Mouse (Mus musculus) spleen, postnatal 4 days (tissue): ENCODE data around the gene Taf1b.

Source experiments
- DNase-seq, 2 experiments: peaks; one replicate each; pipeline ENCODE4 v3.0.0; 2022; ENCODE audit warnings: low spot score in 2 of 2

The Taf1b gene

DNA sequence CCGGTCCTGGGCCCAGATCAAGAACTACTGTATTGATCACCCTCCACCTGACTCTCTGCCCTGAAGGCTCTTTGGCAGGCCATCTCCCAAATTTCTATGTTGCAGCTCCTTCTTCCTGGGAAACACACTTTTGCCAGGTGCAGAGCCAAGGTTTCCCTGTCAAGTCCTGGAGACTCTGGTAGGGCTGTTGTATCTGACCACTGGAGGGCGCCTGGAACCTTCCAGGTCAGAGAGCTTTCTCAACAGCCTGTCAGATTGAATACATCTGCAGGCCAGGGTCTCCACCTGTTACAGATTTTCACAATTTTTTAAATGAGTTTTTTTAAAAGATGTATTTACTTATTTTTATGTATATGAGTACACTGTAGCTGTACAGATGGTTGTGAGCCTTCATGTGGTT lies 105.1 kb downstream of the Taf1b start:
- DNase-seq: peak; percentile 60 to 83

DNA sequence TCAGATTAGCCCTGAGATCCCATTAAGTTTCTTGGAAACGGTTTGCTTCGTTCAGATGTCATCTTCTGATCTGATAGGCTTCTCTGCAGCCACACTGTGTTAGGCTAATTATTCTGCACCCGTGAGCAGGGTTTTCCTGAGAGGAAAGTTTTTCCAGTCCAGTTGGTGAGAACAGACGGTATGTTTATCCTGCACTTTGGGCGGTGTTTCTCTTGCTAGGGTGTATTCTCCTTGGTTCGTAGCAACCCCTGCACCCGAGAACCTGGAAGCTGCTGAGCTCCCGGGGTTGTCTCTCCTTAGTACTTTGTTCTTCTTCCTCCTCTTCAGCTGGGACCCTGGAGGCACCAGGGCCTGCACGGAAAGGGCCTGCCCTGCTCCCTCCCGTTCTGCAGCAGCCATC lies 108.0 kb downstream of the Taf1b start:
- DNase-seq: no peak
